Mouse (Mus musculus): ENCODE results near the gene E130114P18Rik.

The E130114P18Rik gene

GRCm38 (mm10) chr4:97532072-97532471 lies 245.8 kb downstream of the E130114P18Rik start:
- no peak for DNase-seq (ENCODE audit: low spot score)

DNA sequence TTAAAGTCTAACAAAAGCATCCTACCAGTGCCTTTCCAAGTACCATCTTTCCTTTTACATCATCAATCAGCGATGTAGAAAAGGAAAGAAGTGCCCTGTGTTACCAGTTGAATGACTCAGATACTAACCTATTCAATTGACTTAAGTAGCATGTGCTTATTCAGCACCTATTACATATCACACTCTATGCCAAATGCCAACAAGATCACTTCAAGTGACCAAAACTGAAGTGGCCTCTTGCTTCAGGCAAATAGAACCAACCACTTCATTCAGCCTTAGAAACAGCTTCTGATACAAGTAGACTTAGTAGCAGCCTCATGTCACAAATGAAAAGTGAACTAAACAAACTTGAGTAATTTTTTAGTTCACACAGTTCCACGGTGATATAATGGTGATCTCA lies 249.4 kb downstream of the E130114P18Rik start:
- no peak for DNase-seq (ENCODE audit: low spot score)
